Mouse (Mus musculus): ENCODE measurements around the gene 1700066M21Rik. TPM values are rescaled to one million over a fixed set of nuclear protein-coding genes. Genes with fewer than 3 reads are reported as not detected.

The 1700066M21Rik gene
- 11.6 and 15.3 TPM in 2 replicates for polyA plus RNA-seq (2012; rRNA removed)

GRCm38 (mm10) chr1:57377376-57378341 is at the start of gene 1700066M21Rik:
Gene 1700066M21Rik, plus strand, starts transcription at chr1:57377620.
- Histone ChIP-seq H3K4me1 (ENCODE audit: control insufficient read depth, insufficient read depth, low read length) (no peaks in the 10 kb centered on the region), H3K27ac (ENCODE audit: insufficient read depth, low read length) (peak within 1 kb of the TSS; percentile 36), H3K4me3 (replicated peaks; ENCODE audit: insufficient read depth, low read depth, low read length) (peak within 1 kb of the TSS; percentile 64), H3K27me3 (ENCODE audit: control insufficient read depth, insufficient read depth, low read length) (no peaks in the 10 kb centered on the region)
- TF ChIP-seq CTCF (IDR thresholded peaks at IDR 0.05; ENCODE audit: borderline replicate concordance, insufficient read depth, low read depth, low read length) (no peak), POLR2A (IDR thresholded peaks at IDR 0.05; ENCODE audit: borderline replicate concordance, insufficient read depth, low read length) (peak; percentile 83)
- 1% methylated on average over 81 of the region's 81 CpGs for WGBS
- DNase-seq: peak; percentile 94 to 95

- peak; percentile 11 to 15 for DNase-seq
- no peak overlapping the region for H3K27ac ChIP-seq (ENCODE audit: insufficient read depth, low read length)
- TF ChIP-seq POLR2A (IDR thresholded peaks at IDR 0.05; ENCODE audit: borderline replicate concordance, insufficient read depth, low read length): no peak
- no peak for TF ChIP-seq CTCF (IDR thresholded peaks at IDR 0.05; ENCODE audit: borderline replicate concordance, insufficient read depth, low read depth, low read length)
- no peaks in the 10 kb centered on the region; the same call in 1 of the 2 replicates for H3K27me3 ChIP-seq (ENCODE audit: control insufficient read depth, insufficient read depth, low read length)
- H3K4me3 ChIP-seq (replicated peaks; ENCODE audit: insufficient read depth, low read depth, low read length): no peak overlapping the region
- 68% methylated on average over 5 of the region's 5 CpGs for WGBS
- H3K4me1 ChIP-seq (ENCODE audit: control insufficient read depth, insufficient read depth, low read length): peaks cover 4% of the 10 kb centered on the region; the same call in 1 of the 2 replicates
Observed at GRCm38 (mm10) chr1:57329285-57330093, 47.9 kb upstream of the 1700066M21Rik start.

- Histone ChIP-seq H3K27me3 (ENCODE audit: control insufficient read depth, insufficient read depth, low read length) (no peaks in the 10 kb centered on the region; the same call in 1 of the 2 replicates), H3K4me1 (ENCODE audit: control insufficient read depth, insufficient read depth, low read length) (peaks cover 4% of the 10 kb centered on the region; the same call in 1 of the 2 replicates), H3K4me3 (replicated peaks; ENCODE audit: insufficient read depth, low read depth, low read length) (no peak overlapping the region), H3K27ac (ENCODE audit: insufficient read depth, low read length) (no peak overlapping the region)
- 9% methylated on average over 6 of the region's 6 CpGs for WGBS
- DNase-seq: peak; percentile 59 to 78
- TF ChIP-seq CTCF (IDR thresholded peaks at IDR 0.05; ENCODE audit: borderline replicate concordance, insufficient read depth, low read depth, low read length) (no peak), POLR2A (IDR thresholded peaks at IDR 0.05; ENCODE audit: borderline replicate concordance, insufficient read depth, low read length) (no peak)
Observed at GRCm38 (mm10) chr1:57330228-57330627, 47.2 kb upstream of the 1700066M21Rik start.

DNA sequence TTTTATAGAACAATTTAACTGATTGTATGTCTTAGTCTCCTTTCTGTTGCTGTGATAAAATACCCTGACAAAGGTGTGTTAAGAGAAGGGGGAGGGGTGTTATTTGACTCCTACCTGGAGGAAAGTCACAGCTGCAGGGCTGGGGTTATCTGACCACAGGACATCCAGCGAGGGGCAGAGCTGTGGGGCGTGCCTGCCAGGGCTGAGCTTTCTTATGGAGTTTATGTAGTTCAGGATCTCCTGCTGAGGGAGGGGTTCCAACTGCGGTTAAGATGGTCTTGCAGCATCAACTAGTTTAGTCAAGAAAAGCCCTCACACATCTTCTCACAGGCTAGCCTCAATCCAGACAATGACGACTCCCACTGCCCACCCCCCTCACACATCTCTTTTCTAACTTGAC is 45.4 kb upstream of the 1700066M21Rik start:
- no peak overlapping the region for H3K27ac ChIP-seq (ENCODE audit: insufficient read depth, low read length)
- H3K4me3 ChIP-seq (replicated peaks; ENCODE audit: insufficient read depth, low read depth, low read length): no peak overlapping the region
- H3K27me3 ChIP-seq (ENCODE audit: control insufficient read depth, insufficient read depth, low read length): no peaks in the 10 kb centered on the region; the same call in 1 of the 2 replicates
- no peak for TF ChIP-seq POLR2A (IDR thresholded peaks at IDR 0.05; ENCODE audit: borderline replicate concordance, insufficient read depth, low read length)
- TF ChIP-seq CTCF (IDR thresholded peaks at IDR 0.05; ENCODE audit: borderline replicate concordance, insufficient read depth, low read depth, low read length): no peak
- H3K4me1 ChIP-seq (ENCODE audit: control insufficient read depth, insufficient read depth, low read length): peaks cover 4% of the 10 kb centered on the region; the same call in 1 of the 2 replicates
- WGBS: 74% methylated on average over 4 of the region's 4 CpGs
- DNase-seq: no peak

GRCm38 (mm10) chr1:57333550-57334213 is 43.7 kb upstream of the 1700066M21Rik start:
- TF ChIP-seq CTCF (IDR thresholded peaks at IDR 0.05; ENCODE audit: borderline replicate concordance, insufficient read depth, low read depth, low read length) (no peak), POLR2A (IDR thresholded peaks at IDR 0.05; ENCODE audit: borderline replicate concordance, insufficient read depth, low read length) (no peak)
- 39% methylated on average over 11 of the region's 11 CpGs for WGBS
- H3K4me3 ChIP-seq (replicated peaks; ENCODE audit: insufficient read depth, low read depth, low read length): no peak overlapping the region
- H3K27me3 ChIP-seq (ENCODE audit: control insufficient read depth, insufficient read depth, low read length): no peaks in the 10 kb centered on the region; the same call in 1 of the 2 replicates
- no peak overlapping the region for H3K27ac ChIP-seq (ENCODE audit: insufficient read depth, low read length)
- peaks cover 4% of the 10 kb centered on the region; the same call in 1 of the 2 replicates for H3K4me1 ChIP-seq (ENCODE audit: control insufficient read depth, insufficient read depth, low read length)
- DNase-seq: no peak

- no peaks in the 10 kb centered on the region; the same call in 1 of the 2 replicates for H3K4me1 ChIP-seq (ENCODE audit: control insufficient read depth, insufficient read depth, low read length)
- no peak for DNase-seq
- no peak for TF ChIP-seq POLR2A (IDR thresholded peaks at IDR 0.05; ENCODE audit: borderline replicate concordance, insufficient read depth, low read length)
- no peak for TF ChIP-seq CTCF (IDR thresholded peaks at IDR 0.05; ENCODE audit: borderline replicate concordance, insufficient read depth, low read depth, low read length)
- WGBS: 90% methylated on average over 5 of the region's 5 CpGs
- no peak overlapping the region for H3K27ac ChIP-seq (ENCODE audit: insufficient read depth, low read length)
- no peaks in the 10 kb centered on the region; the same call in 1 of the 2 replicates for H3K27me3 ChIP-seq (ENCODE audit: control insufficient read depth, insufficient read depth, low read length)
- H3K4me3 ChIP-seq (replicated peaks; ENCODE audit: insufficient read depth, low read depth, low read length): no peak overlapping the region
Observed at GRCm38 (mm10) chr1:57335200-57335599, 42.2 kb upstream of the 1700066M21Rik start.

All from cerebellum, adult 2 months (tissue).